Comparison of ENCODE assay signal across 7 mouse cellular contexts in genomic region chr14:21678509-21679285, GRCm38 (mm10). TPM values are rescaled to one million over a fixed set of nuclear protein-coding genes. Genes with fewer than 3 reads are reported as not detected.
DNase-seq lines count a peak whose midpoint lies in the region; ATAC-seq and TF ChIP-seq lines count a peak whose summit lies in the region.

No protein-coding gene starts in this region.

- DNase-seq in left cerebral cortex, postnatal 14 days (ENCODE audit: low spot score in 2 of 2): peak; percentile 60 to 65
- no peak for DNase-seq in left cerebral cortex, postnatal 36 days (ENCODE audit: low spot score in 2 of 2)
- peak; percentile 86 for DNase-seq in MEL (ENCODE audit: low read depth, low spot score)
- DNase-seq in heart, embryonic 10.5 days (ENCODE audit: low spot score): no peak
- DNase-seq in liver, embryonic 13.5 days: peak; percentile 46
- DNase-seq in spleen, adult 2 months (ENCODE audit: low read depth in 1 of 2, low spot score in 2 of 2): peak; percentile 14 to 24

- H3K4me2 ChIP-seq in liver, embryonic 13.5 days: no peak overlapping the region

- intact Hi-C loops in left cerebral cortex, postnatal 14 days (cut with DNase I): loop anchor here (5.0 kb wide), 1 partner anchor 64 kb away; no protein-coding TSS in a partner anchor
- intact Hi-C loops in left cerebral cortex, postnatal 36 days (cut with DNase I): loop anchor here (2.0 to 10.0 kb wide), 2 partner anchors 64 to 166 kb away; partner anchors contain the start of gene Comtd1

- H3K4me1 ChIP-seq in MEL (ENCODE audit: control insufficient read depth in 1 of 2, insufficient read depth in 2 of 2, low read length in 2 of 2): peaks cover 0 to 8% of the 10 kb centered on the region in 2 experiments; a peak in 2 of 4 replicates
- H3K4me1 ChIP-seq in bone marrow macrophage, adult 2 months (ENCODE audit: control insufficient read depth, insufficient read depth, low read length): peaks cover 30% of the 10 kb centered on the region
- H3K4me1 ChIP-seq in heart, embryonic 10.5 days: peaks cover 35% of the 10 kb centered on the region
- H3K4me1 ChIP-seq in liver, embryonic 13.5 days (replicated peaks): peaks cover 13% of the 10 kb centered on the region
- H3K4me1 ChIP-seq in spleen, adult 2 months (ENCODE audit: control insufficient read depth, insufficient read depth, insufficient read length): no peaks in the 10 kb centered on the region

- TF ChIP-seq POLR2A in MEL (IDR thresholded peaks at IDR 0.05; ENCODE audit: control insufficient read depth in 1 of 2, insufficient read depth in 1 of 2, low read depth in 1 of 2, low read length in 2 of 2, poor library complexity in 1 of 2): no peak
- no peak for TF ChIP-seq POLR2A in bone marrow macrophage, adult 2 months (IDR thresholded peaks at IDR 0.05; ENCODE audit: borderline replicate concordance, low read depth, low read length)
- no peak for TF ChIP-seq POLR2A in spleen, adult 2 months (IDR thresholded peaks at IDR 0.05; ENCODE audit: low read depth, low read length)

- H3K27ac ChIP-seq in MEL (ENCODE audit: control insufficient read depth, low read depth, low read length): no peak overlapping the region
- H3K27ac ChIP-seq in bone marrow macrophage, adult 2 months (ENCODE audit: insufficient read depth, low read depth, low read length): no peak overlapping the region
- 0 out of 2 replicates have a peak overlapping the region, but pooled peaks have one; percentile 29 for H3K27ac ChIP-seq in heart, embryonic 10.5 days
- no peak overlapping the region for H3K27ac ChIP-seq in liver, embryonic 13.5 days
- no peak overlapping the region for H3K27ac ChIP-seq in spleen, adult 2 months (ENCODE audit: insufficient read depth, low read length)

- H3K27me3 ChIP-seq in MEL (ENCODE audit: control insufficient read depth in 1 of 2, insufficient read depth in 2 of 2, low read length in 2 of 2): no peaks in the 10 kb centered on the region
- H3K27me3 ChIP-seq in heart, embryonic 10.5 days (ENCODE audit: insufficient read depth, poor library complexity, severe bottlenecking): no peaks in the 10 kb centered on the region
- 0 out of 2 replicates have a peak, but pooled peaks cover under 1% of the 10 kb centered on the region for H3K27me3 ChIP-seq in liver, embryonic 13.5 days
- no peaks in the 10 kb centered on the region for H3K27me3 ChIP-seq in spleen, adult 2 months (ENCODE audit: control insufficient read depth, insufficient read depth, low read length)

- H3K4me3 ChIP-seq in MEL (ENCODE audit: control insufficient read depth in 1 of 2, insufficient read depth in 1 of 2, low read depth in 2 of 2, low read length in 2 of 2): peak overlapping the region in 1 of 2 experiments; percentile 13; a peak in 1 of 4 replicates
- H3K4me3 ChIP-seq in bone marrow macrophage, adult 2 months (ENCODE audit: insufficient read depth, low read length): no peak overlapping the region
- no peak overlapping the region for H3K4me3 ChIP-seq in heart, embryonic 10.5 days
- H3K4me3 ChIP-seq in liver, embryonic 13.5 days (replicated peaks): no peak overlapping the region
- H3K4me3 ChIP-seq in spleen, adult 2 months (ENCODE audit: extremely low read depth, insufficient read depth, insufficient read length): no peak overlapping the region

- peak; percentile 68 for TF ChIP-seq RAD21 in MEL (IDR thresholded peaks at IDR 0.05; ENCODE audit: low read depth, low read length)

- no peak overlapping the region for H3K9ac ChIP-seq in MEL (ENCODE audit: control insufficient read depth, low read depth, low read length, poor library complexity, severe bottlenecking)
- no peak overlapping the region for H3K9ac ChIP-seq in liver, embryonic 13.5 days

- ATAC-seq in liver, embryonic 13.5 days (ENCODE audit: low read depth): no peak

- H3K9me3 ChIP-seq in MEL (replicated peaks; ENCODE audit: insufficient read depth, low read length): no peaks in the 10 kb centered on the region
- no peaks in the 10 kb centered on the region for H3K9me3 ChIP-seq in heart, embryonic 10.5 days
- no peaks in the 10 kb centered on the region for H3K9me3 ChIP-seq in liver, embryonic 13.5 days (replicated peaks)

- 28% methylated on average over 5 of the region's 7 CpGs for WGBS in heart, embryonic 10.5 days
- 32% methylated on average over 7 of the region's 7 CpGs for WGBS in liver, embryonic 13.5 days (ENCODE audit: insufficient replicate concordance)
- 37% methylated on average over 7 of the region's 7 CpGs for WGBS in spleen, adult 2 months

- H3K79me2 ChIP-seq in MEL (ENCODE audit: control insufficient read depth, insufficient read depth, low read length, poor library complexity): no peaks in the 10 kb centered on the region

- peak; percentile 89 to 95 (median 91) for TF ChIP-seq CTCF in MEL (IDR thresholded peaks at IDR 0.05 in 2 of 3, conservative IDR thresholded peaks at IDR 0.05 in 1 of 3; ENCODE audit: control insufficient read depth in 1 of 3, insufficient read depth in 1 of 3, low read depth in 2 of 3, low read length in 3 of 3, poor library complexity in 1 of 3, severe bottlenecking in 1 of 3)
- peak; percentile 83 for TF ChIP-seq CTCF in bone marrow macrophage, adult 2 months (IDR thresholded peaks at IDR 0.05; ENCODE audit: low read depth, low read length)
- peak; percentile 76; the same call in 1 of the 2 replicates for TF ChIP-seq CTCF in spleen, adult 2 months (IDR thresholded peaks at IDR 0.05; ENCODE audit: extremely low read depth, insufficient read depth, insufficient read length, insufficient replicate concordance)

- peaks cover 0 to 5% of the 10 kb centered on the region in 2 experiments; a peak in 2 of 4 replicates for H3K36me3 ChIP-seq in MEL (ENCODE audit: control insufficient read depth in 1 of 2, insufficient read depth in 2 of 2, low read length in 2 of 2)
- H3K36me3 ChIP-seq in heart, embryonic 10.5 days: no peaks in the 10 kb centered on the region
- no peaks in the 10 kb centered on the region for H3K36me3 ChIP-seq in liver, embryonic 13.5 days
- H3K36me3 ChIP-seq in spleen, adult 2 months (ENCODE audit: control insufficient read depth, insufficient read depth, low read length): no peaks in the 10 kb centered on the region

- TF ChIP-seq EP300 in MEL (IDR thresholded peaks at IDR 0.05; ENCODE audit: low read depth in 1 of 2, low read length in 2 of 2): no peak

TF ChIP-seq in MEL, 35 proteins besides CTCF, POLR2A, EP300 and RAD21:
- TF ChIP-seq MAFK (IDR thresholded peaks at IDR 0.05; ENCODE audit: borderline replicate concordance, low read depth, low read length): no peak
- TF ChIP-seq POLR2AphosphoS5 (IDR thresholded peaks at IDR 0.05; ENCODE audit: borderline replicate concordance, low read depth, low read length): no peak
- no peak for TF ChIP-seq KAT2A (conservative IDR thresholded peaks at IDR 0.05; ENCODE audit: low read depth, low read length)
- TF ChIP-seq GATA1 (IDR thresholded peaks at IDR 0.05; ENCODE audit: low read depth, low read length): no peak
- TF ChIP-seq MAX (IDR thresholded peaks at IDR 0.05; ENCODE audit: low read length): no peak
- no peak for TF ChIP-seq ETS1 (IDR thresholded peaks at IDR 0.05; ENCODE audit: low read depth, low read length)
- TF ChIP-seq ZC3H11A (IDR thresholded peaks at IDR 0.05; ENCODE audit: low read depth, low read length): peak; percentile 52
- peak; percentile 91 for TF ChIP-seq SMC3 (IDR thresholded peaks at IDR 0.05; ENCODE audit: low read depth, low read length)
- TF ChIP-seq GABPA (IDR thresholded peaks at IDR 0.05; ENCODE audit: low read depth, low read length): no peak
- TF ChIP-seq CHD2 (IDR thresholded peaks at IDR 0.05; ENCODE audit: low read length): no peak
- 0 out of 2 replicates have a peak, but pooled peaks have one; percentile 26 for TF ChIP-seq SIN3A (IDR thresholded peaks at IDR 0.05; ENCODE audit: low read length)
- no peak for TF ChIP-seq MXI1 (IDR thresholded peaks at IDR 0.05; ENCODE audit: low read depth, low read length)
- TF ChIP-seq ZKSCAN1 (IDR thresholded peaks at IDR 0.05; ENCODE audit: low read depth, low read length): no peak
- TF ChIP-seq MAZ (IDR thresholded peaks at IDR 0.05; ENCODE audit: low read depth, low read length): no peak
- no peak for TF ChIP-seq MEF2A (IDR thresholded peaks at IDR 0.05; ENCODE audit: extremely low read depth, insufficient replicate concordance, low read depth, low read length, poor library complexity, severe bottlenecking)
- no peak for TF ChIP-seq USF2 (IDR thresholded peaks at IDR 0.05; ENCODE audit: borderline replicate concordance in 1 of 2, insufficient read depth in 1 of 2, low read depth in 1 of 2, low read length in 2 of 2)
- no peak for TF ChIP-seq TCF12 (IDR thresholded peaks at IDR 0.05; ENCODE audit: low read depth, low read length)
- TF ChIP-seq TBP (IDR thresholded peaks at IDR 0.05; ENCODE audit: low read depth, low read length): 0 out of 2 replicates have a peak, but pooled peaks have one; percentile 36
- no peak for TF ChIP-seq NELFE (IDR thresholded peaks at IDR 0.05; ENCODE audit: low read depth, low read length)
- no peak for TF ChIP-seq POLR2AphosphoS2 (IDR thresholded peaks at IDR 0.05; ENCODE audit: low read length)
- no peak for TF ChIP-seq ELF1 (IDR thresholded peaks at IDR 0.05; ENCODE audit: low read depth, low read length)
- TF ChIP-seq ZNF384 (IDR thresholded peaks at IDR 0.05; ENCODE audit: low read depth, low read length): no peak
- TF ChIP-seq HCFC1 (IDR thresholded peaks at IDR 0.05; ENCODE audit: low read depth, low read length): no peak
- TF ChIP-seq BHLHE40 (IDR thresholded peaks at IDR 0.05; ENCODE audit: borderline replicate concordance, low read depth, low read length): no peak
- TF ChIP-seq TAL1 (IDR thresholded peaks at IDR 0.05; ENCODE audit: low read length): no peak

RNA-seq across cellular contexts. Expression of gene Dupd1, which starts 35.7 kb away (rescaled TPM):
- total RNA-seq in left cerebral cortex, postnatal 14 days (2021): not detected
- total RNA-seq in left cerebral cortex, postnatal 36 days (2021): under 1 TPM in 1 of 2 experiments, not detected in 1; 0.37 TPM
- not detected in 2 replicates for total RNA-seq in MEL (2012; rRNA removed)
- not detected for polyA plus RNA-seq in MEL (2012; ENCODE audit: insufficient read depth in 1 of 2, insufficient read length in 2 of 2, low read depth in 1 of 2, low replicate concordance in 2 of 2, missing spikeins in 1 of 2)
- not detected in 2 replicates for polyA plus RNA-seq in bone marrow macrophage, adult 2 months (2012; ENCODE audit: insufficient read depth, insufficient read length, missing spikeins)
- polyA plus RNA-seq in heart, embryonic 10.5 days (2016; fragmentation: Nextera tagmentation; extraction: Ambion mirVana): 0.12 and 0.15 TPM in 2 replicates
- polyA plus RNA-seq in liver, embryonic 13.5 days (2015; fragmentation: Nextera tagmentation; extraction: Ambion mirVana): not detected in 2 replicates
- not detected in 2 replicates for polyA plus RNA-seq in spleen, adult 2 months (2012; rRNA removed)

Comparison
In these comparisons a context has a peak if more than half of its experiments do, and no peak if none do; other contexts are left out.
1. DNase-seq: peak in left cerebral cortex, postnatal 14 days (2 of 2), MEL (single experiment), liver, embryonic 13.5 days (single experiment) and spleen, adult 2 months (2 of 2); none in left cerebral cortex, postnatal 36 days (0 of 2) and heart, embryonic 10.5 days (single experiment).
2. Peak in every context shown above with its lines, with median percentiles within 50 percentile points of each other: CTCF ChIP-seq.